Mouse (Mus musculus): ENCODE measurements around the gene Rdh16f1. TPM values are rescaled to one million over a fixed set of nuclear protein-coding genes. Genes with fewer than 3 reads are reported as not detected.
"Not testable (repeated sequence)": the region's sequence is repeated elsewhere in the genome, so short reads cannot be mapped to it uniquely, and the experiment has no call there.

Gene Rdh16f1
- total RNA-seq, 4 experiments from 2014 or later = 0.22 TPM; not detected in 3

- DNase-seq (ENCODE audit: low spot score) = peak; percentile 68
Measured at GRCm38 (mm10) chr10:127748847-127749612, 10.6 kb upstream of the Rdh16f1 start.

- DNase-seq (ENCODE audit: low spot score) = no peak
Measured at GRCm38 (mm10) chr10:127750136-127750777, 9.3 kb upstream of the Rdh16f1 start.

GRCm38 (mm10) chr10:127751548-127751947 lies 8.0 kb upstream of the Rdh16f1 start, which contains the start of gene Gpr182:
Gene Gpr182, minus strand, starts transcription at chr10:127751732.
- no peak for DNase-seq (ENCODE audit: low spot score)

DNA sequence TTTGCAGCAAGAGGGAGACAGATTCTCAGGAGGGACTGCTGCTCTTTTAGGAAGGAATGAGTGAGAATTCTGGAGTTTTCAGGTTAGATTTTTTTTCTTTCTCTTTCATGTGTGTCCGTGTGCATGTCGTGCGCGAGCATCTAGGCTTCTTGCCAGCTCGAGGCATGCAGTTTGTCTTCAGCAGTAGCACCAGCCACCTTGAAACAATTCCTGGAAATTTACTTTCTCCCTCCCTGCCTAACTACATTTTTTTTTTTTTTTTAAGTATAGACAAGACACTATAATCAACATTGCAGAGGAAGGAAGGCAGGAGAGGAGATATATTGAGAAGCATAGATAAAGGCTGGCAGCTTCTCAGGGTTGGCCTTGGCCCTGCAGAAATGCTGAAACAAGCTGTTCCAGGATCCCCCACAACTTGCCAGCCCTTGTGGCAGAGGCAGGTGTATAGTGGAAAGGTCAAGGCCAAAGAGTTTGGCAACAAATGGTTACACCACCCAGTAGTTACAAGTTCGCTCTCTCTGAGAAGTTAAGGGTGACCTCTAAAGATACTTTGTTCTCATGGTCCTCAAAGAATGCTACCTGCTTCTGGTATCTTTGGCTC lies 4.9 kb upstream of the Rdh16f1 start:
- no peak for DNase-seq (ENCODE audit: low spot score)

- DNase-seq (ENCODE audit: low spot score) = no peak
Measured at GRCm38 (mm10) chr10:127755246-127755645, 4.3 kb upstream of the Rdh16f1 start.

GRCm38 (mm10) chr10:127755770-127756468 lies 3.7 kb upstream of the Rdh16f1 start:
- DNase-seq (ENCODE audit: low spot score) = peak; percentile 61

DNA sequence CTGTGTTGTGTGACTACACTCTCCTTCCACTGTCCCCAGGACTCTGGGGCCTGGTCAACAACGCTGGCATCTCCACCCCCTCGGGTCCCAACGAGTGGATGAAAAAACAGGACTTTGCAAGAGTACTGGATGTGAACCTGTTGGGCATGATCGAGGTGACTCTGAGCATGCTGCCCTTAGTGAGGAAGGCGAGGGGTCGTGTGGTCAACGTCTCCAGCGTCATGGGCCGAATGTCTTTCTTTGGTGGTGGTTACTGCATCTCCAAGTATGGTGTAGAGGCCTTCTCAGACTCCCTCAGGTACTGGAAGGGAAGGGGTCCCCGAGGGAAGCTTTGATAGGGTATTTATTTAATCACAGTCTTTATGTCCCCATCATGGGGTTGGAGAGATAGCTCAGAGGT lies 3.3 kb downstream of the Rdh16f1 start:
- DNase-seq (ENCODE audit: low spot score) = not testable (repeated sequence)

DNA sequence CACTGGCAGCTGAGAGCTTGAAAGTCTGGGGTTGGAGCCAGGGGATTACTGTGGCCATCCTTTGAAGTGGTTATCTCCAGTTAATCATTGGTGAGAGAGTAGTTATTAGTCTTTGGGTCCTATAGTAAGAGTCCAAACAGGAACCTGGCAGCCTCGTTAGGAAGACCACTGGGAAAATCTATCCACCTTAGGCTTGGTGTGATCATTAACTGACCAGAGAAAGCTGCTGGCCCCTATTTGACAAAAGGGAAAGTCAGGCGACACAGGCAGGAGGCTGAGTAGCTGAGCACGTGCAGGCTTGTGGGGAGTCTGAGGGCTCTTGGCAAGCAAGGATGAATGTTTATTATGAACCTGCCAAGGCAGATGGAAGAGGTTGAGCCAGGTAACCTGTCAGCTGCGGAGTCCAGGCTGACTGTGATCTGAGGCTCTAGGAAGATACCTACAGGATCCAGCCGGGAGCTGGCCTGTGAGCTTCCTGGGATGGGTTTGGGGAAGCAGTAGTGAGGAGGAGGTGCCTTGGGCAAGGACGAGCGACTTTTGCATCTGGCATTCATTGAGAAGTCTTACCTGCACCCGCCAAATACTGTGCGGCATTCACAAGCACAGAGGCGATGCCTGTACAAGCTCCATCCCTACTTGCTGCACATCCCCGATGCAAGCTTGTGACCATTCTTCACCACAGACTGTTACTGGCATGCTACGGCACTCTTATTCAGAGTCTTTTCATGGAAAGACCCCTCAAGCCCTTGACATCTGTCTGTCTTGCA lies 4.5 kb downstream of the Rdh16f1 start:
- no peak for DNase-seq (ENCODE audit: low spot score)

DNA sequence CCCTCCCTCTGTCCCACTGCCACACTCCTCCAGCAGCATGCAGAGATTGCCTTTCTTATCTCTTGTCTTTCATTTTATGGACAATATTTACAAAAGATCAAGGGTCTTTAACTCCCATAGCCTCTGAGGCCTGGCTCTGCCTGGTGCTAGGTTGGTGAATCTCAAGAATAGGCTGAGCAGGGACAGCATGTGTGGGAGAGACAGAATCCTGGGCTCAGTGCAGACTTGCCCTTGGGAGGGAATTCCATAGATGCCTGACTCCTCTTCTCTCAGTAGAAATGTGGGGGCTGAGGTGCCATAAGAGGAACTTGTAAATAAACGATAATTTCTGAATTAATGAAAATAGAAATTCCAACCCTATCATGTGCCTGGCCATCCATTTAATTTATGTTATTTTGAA lies 7.0 kb downstream of the Rdh16f1 start:
- DNase-seq (ENCODE audit: low spot score) = no peak

DNA sequence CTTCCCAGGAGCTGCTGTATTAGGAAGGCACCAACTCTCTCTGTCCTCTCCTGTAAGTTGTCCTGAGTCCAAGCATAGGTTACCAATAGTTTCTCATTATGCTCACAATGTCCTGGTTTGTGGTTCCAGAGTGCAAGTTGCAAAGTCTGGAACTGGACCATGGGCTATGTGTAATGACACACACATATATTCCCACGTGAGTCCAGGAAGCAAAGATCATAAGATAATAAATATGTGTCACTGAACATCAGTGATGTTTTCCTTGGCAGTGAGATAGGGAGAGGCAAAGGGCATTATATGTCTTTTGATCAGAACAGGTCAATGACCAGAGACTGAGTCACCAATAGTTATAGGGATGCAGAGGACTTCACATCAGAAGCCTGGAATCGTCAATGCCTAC lies 16.4 kb downstream of the Rdh16f1 start, which contains the start of gene Rdh9:
Gene Rdh9, plus strand, starts transcription at position 376 of the 400 bp plus-strand sequence.
- no peak for DNase-seq (ENCODE audit: low spot score)

DNA sequence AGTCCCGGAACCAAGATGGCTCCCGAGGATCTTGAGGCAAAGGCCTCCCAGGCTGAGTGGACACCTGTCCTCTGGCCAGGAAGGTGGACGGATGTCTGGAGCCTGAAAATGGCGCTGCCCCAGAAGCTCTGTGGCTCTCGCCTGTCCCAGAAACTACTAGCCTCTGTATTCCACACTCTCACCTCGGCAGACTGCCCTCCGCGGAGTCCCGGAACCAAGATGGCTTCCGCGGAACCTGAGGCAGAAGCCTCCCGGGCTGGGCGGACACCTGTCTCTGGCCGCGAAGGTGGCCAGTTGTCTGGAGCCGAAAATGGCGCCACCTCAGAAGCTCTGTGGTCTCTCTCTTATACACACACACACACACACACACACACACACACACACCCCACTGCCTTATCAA lies 22.7 kb downstream of the Rdh16f1 start:
- not testable (repeated sequence) for DNase-seq (ENCODE audit: low spot score)

- DNase-seq (ENCODE audit: low spot score) = not testable (repeated sequence)
Measured at GRCm38 (mm10) chr10:127785411-127785810, 25.8 kb downstream of the Rdh16f1 start.

DNA sequence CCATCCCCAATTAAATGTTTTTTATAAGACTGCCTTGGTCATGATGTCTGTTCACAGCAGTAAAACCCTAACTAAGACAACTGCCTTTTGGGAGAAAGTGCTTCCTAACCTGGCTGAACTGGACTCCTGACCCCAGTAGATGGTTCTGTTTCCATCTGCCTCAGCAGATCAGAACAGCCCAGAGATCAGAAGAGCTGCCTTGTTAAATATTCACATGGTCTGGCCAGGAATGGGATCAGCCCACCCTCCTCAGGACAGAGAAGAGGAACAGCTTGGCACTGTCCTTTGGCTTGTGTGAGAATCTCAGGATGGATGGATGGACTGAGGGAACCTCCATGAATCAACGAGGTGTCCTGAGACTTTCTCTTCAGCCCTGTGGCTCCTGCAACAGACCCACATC lies 39.7 kb downstream of the Rdh16f1 start:
- DNase-seq (ENCODE audit: low spot score) = no peak

GRCm38 (mm10) chr10:127800891-127801290 lies 41.3 kb downstream of the Rdh16f1 start, which contains the start of gene Rdh16:
Gene Rdh16, plus strand, starts transcription at chr10:127801152.
- no peak for DNase-seq (ENCODE audit: low spot score)

- no peak for DNase-seq (ENCODE audit: low spot score)
Measured at GRCm38 (mm10) chr10:127801612-127802011, 42.0 kb downstream of the Rdh16f1 start.

GRCm38 (mm10) chr10:127802236-127802635 lies 42.6 kb downstream of the Rdh16f1 start:
- no peak for DNase-seq (ENCODE audit: low spot score)

- DNase-seq (ENCODE audit: low spot score) = no peak
Measured at GRCm38 (mm10) chr10:127804416-127804815, 44.8 kb downstream of the Rdh16f1 start.

- DNase-seq (ENCODE audit: low spot score) = no peak
Measured at GRCm38 (mm10) chr10:127815888-127816287, 56.3 kb downstream of the Rdh16f1 start.

DNA sequence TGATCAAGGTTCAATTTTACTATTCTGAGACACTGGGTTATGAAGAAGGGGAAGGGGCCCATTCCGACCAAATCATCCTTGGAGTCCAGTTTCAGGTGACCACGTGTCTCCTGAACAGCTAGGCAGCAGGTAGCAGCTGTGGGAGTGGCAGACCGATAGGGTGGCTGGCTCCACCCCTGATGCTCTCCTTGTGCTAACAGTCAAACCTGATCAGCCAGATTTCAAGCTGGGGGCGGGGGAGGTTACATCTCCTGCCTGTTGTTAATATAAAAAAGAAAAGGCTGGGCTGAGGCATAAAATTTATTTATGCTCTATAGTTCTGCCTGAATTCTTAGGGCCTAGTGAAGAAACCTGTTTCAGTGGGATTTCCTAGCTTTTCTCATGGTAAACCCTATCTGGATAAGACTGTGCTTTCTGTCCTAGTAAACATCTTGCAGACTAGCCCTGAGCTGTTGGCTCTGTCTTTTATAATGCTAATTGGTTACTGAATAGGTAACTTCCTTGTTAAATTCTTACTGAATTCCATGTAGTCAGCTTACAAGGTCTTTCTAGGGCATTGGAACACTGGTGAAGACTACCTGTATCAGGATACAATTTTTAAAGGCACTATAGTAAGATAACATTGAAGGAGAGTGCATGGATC lies 57.8 kb downstream of the Rdh16f1 start:
- not testable (repeated sequence) for DNase-seq (ENCODE audit: low spot score)

DNA sequence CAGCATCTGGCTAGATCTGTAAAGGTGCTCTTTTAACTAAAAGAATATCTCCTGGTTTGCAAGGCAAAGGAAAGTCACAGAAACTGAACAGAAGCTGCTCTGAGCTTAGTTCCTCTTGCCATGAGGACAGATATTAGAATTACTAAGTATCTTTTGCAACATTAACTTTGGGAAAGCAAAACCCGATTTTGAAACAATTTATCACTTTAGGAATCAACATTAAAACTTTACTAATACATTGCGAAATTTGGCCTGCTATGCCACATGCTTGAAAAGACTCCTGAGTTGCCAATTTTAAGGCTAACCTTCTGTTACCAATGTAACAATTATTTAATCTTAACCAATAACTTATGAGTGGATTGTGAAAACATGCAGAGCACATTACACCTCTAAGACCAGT lies 62.2 kb downstream of the Rdh16f1 start:
- DNase-seq (ENCODE audit: low spot score) = not testable (repeated sequence)

GRCm38 (mm10) chr10:127825386-127825785 lies 65.8 kb downstream of the Rdh16f1 start:
- DNase-seq (ENCODE audit: low spot score) = no peak

Measured in heart, adult 8-10 months (tissue).